Mouse (Mus musculus): ENCODE results near the gene Ssna1. TPM values are rescaled to one million over a fixed set of nuclear protein-coding genes. Genes with fewer than 3 reads are reported as not detected.

The Ssna1 gene
- polyA plus RNA-seq, 1 experiment = 105 TPM

GRCm38 (mm10) chr2:25237522-25237921, 34.7 kb downstream of the Ssna1 start:
- TF ChIP-seq POLR2A (IDR thresholded peaks at IDR 0.05; ENCODE audit: borderline replicate concordance, extremely low read depth, insufficient read depth, insufficient read length, poor library complexity, severe bottlenecking) (no peak), CTCF (IDR thresholded peaks at IDR 0.05; ENCODE audit: borderline replicate concordance, extremely low read depth, insufficient read depth, insufficient read length) (no peak)
- DNase-seq (ENCODE audit: low read depth) = no peak

- no peak for DNase-seq (ENCODE audit: low read depth)
- TF ChIP-seq CTCF (IDR thresholded peaks at IDR 0.05; ENCODE audit: borderline replicate concordance, extremely low read depth, insufficient read depth, insufficient read length) (no peak), POLR2A (IDR thresholded peaks at IDR 0.05; ENCODE audit: borderline replicate concordance, extremely low read depth, insufficient read depth, insufficient read length, poor library complexity, severe bottlenecking) (no peak)
These were observed 35.6 kb downstream of the Ssna1 start, which contains the start of gene Rnf224 for GRCm38 (mm10) chr2:25236614-25237013. Rnf224 (minus strand) TSS chr2:25236787.

- TF ChIP-seq CTCF (IDR thresholded peaks at IDR 0.05; ENCODE audit: borderline replicate concordance, extremely low read depth, insufficient read depth, insufficient read length) (no peak), POLR2A (IDR thresholded peaks at IDR 0.05; ENCODE audit: borderline replicate concordance, extremely low read depth, insufficient read depth, insufficient read length, poor library complexity, severe bottlenecking) (no peak)
These were observed 37.6 kb downstream of the Ssna1 start for GRCm38 (mm10) chr2:25234551-25235220.

GRCm38 (mm10) chr2:25234050-25234449, 38.2 kb downstream of the Ssna1 start, which contains the start of gene Slc34a3:
Slc34a3 (minus strand) TSS chr2:25234364.
- DNase-seq (ENCODE audit: low read depth) = no peak
- no peak for TF ChIP-seq POLR2A (IDR thresholded peaks at IDR 0.05; ENCODE audit: borderline replicate concordance, extremely low read depth, insufficient read depth, insufficient read length, poor library complexity, severe bottlenecking)
- TF ChIP-seq CTCF (IDR thresholded peaks at IDR 0.05; ENCODE audit: borderline replicate concordance, extremely low read depth, insufficient read depth, insufficient read length) = no peak

More at GRCm38 (mm10) chr2:25234551-25235220, 37.6 kb downstream of the Ssna1 start:
- no peak for DNase-seq (ENCODE audit: low read depth)

- DNase-seq (ENCODE audit: low read depth) = no peak
- TF ChIP-seq POLR2A (IDR thresholded peaks at IDR 0.05; ENCODE audit: borderline replicate concordance, extremely low read depth, insufficient read depth, insufficient read length, poor library complexity, severe bottlenecking) (no peak), CTCF (IDR thresholded peaks at IDR 0.05; ENCODE audit: borderline replicate concordance, extremely low read depth, insufficient read depth, insufficient read length) (no peak)
These were observed 38.8 kb downstream of the Ssna1 start for GRCm38 (mm10) chr2:25233421-25233820.

GRCm38 (mm10) chr2:25231038-25231437, 41.2 kb downstream of the Ssna1 start:
- no peak for DNase-seq (ENCODE audit: low read depth)
- no peak for TF ChIP-seq POLR2A (IDR thresholded peaks at IDR 0.05; ENCODE audit: borderline replicate concordance, extremely low read depth, insufficient read depth, insufficient read length, poor library complexity, severe bottlenecking)
- no peak for TF ChIP-seq CTCF (IDR thresholded peaks at IDR 0.05; ENCODE audit: borderline replicate concordance, extremely low read depth, insufficient read depth, insufficient read length)

GRCm38 (mm10) chr2:25230581-25230980, 41.7 kb downstream of the Ssna1 start:
- no peak for TF ChIP-seq CTCF (IDR thresholded peaks at IDR 0.05; ENCODE audit: borderline replicate concordance, extremely low read depth, insufficient read depth, insufficient read length)

GRCm38 (mm10) chr2:25229582-25229981, 42.7 kb downstream of the Ssna1 start:
- TF ChIP-seq CTCF (IDR thresholded peaks at IDR 0.05; ENCODE audit: borderline replicate concordance, extremely low read depth, insufficient read depth, insufficient read length) (no peak), POLR2A (IDR thresholded peaks at IDR 0.05; ENCODE audit: borderline replicate concordance, extremely low read depth, insufficient read depth, insufficient read length, poor library complexity, severe bottlenecking) (no peak)
- DNase-seq (ENCODE audit: low read depth) = no peak

More at GRCm38 (mm10) chr2:25230581-25230980, 41.7 kb downstream of the Ssna1 start:
- no peak for DNase-seq (ENCODE audit: low read depth)

GRCm38 (mm10) chr2:25228995-25229530, 43.2 kb downstream of the Ssna1 start:
- DNase-seq (ENCODE audit: low read depth) = no peak
- TF ChIP-seq POLR2A (IDR thresholded peaks at IDR 0.05; ENCODE audit: borderline replicate concordance, extremely low read depth, insufficient read depth, insufficient read length, poor library complexity, severe bottlenecking) (no peak), CTCF (IDR thresholded peaks at IDR 0.05; ENCODE audit: borderline replicate concordance, extremely low read depth, insufficient read depth, insufficient read length) (no peak)

GRCm38 (mm10) chr2:25228431-25228889, 43.8 kb downstream of the Ssna1 start:
- TF ChIP-seq POLR2A (IDR thresholded peaks at IDR 0.05; ENCODE audit: borderline replicate concordance, extremely low read depth, insufficient read depth, insufficient read length, poor library complexity, severe bottlenecking) (no peak), CTCF (IDR thresholded peaks at IDR 0.05; ENCODE audit: borderline replicate concordance, extremely low read depth, insufficient read depth, insufficient read length) (peak; percentile 83)
- DNase-seq (ENCODE audit: low read depth) = peak; percentile 93

GRCm38 (mm10) chr2:25227406-25227805, 44.8 kb downstream of the Ssna1 start:
- DNase-seq (ENCODE audit: low read depth) = no peak
- no peak for TF ChIP-seq CTCF (IDR thresholded peaks at IDR 0.05; ENCODE audit: borderline replicate concordance, extremely low read depth, insufficient read depth, insufficient read length)
- no peak for TF ChIP-seq POLR2A (IDR thresholded peaks at IDR 0.05; ENCODE audit: borderline replicate concordance, extremely low read depth, insufficient read depth, insufficient read length, poor library complexity, severe bottlenecking)

- no peak for DNase-seq (ENCODE audit: low read depth)
- TF ChIP-seq POLR2A (IDR thresholded peaks at IDR 0.05; ENCODE audit: borderline replicate concordance, extremely low read depth, insufficient read depth, insufficient read length, poor library complexity, severe bottlenecking) (no peak), CTCF (IDR thresholded peaks at IDR 0.05; ENCODE audit: borderline replicate concordance, extremely low read depth, insufficient read depth, insufficient read length) (no peak)
These were observed 45.4 kb downstream of the Ssna1 start for GRCm38 (mm10) chr2:25226864-25227263.

All from brain, embryonic 14.5 days (tissue).